Mouse (Mus musculus): ENCODE measurements around the gene Glb1l3.
"Not testable (repeated sequence)": the region's sequence is repeated elsewhere in the genome, so short reads cannot be mapped to it uniquely, and the experiment has no call there.

Gene Glb1l3

GRCm38 (mm10) chr9:26860751-26861150, at the start of gene Glb1l3:
Gene Glb1l3, minus strand, starts transcription at chr9:26860890.
- in situ Hi-C loops (cut with MseI, MboI): no loop called here

GRCm38 (mm10) chr9:26869856-26870255, 9.2 kb upstream of the Glb1l3 start:
- in situ Hi-C loops (cut with MseI, MboI): not testable (repeated sequence)

GRCm38 (mm10) chr9:26831089-26831488, 29.6 kb downstream of the Glb1l3 start:
- in situ Hi-C loops (cut with MseI, MboI): no loop called here

GRCm38 (mm10) chr9:26819942-26820341, 40.7 kb downstream of the Glb1l3 start:
- in situ Hi-C loops (cut with MseI, MboI): no loop called here

GRCm38 (mm10) chr9:26808735-26809134, 52.0 kb downstream of the Glb1l3 start:
- in situ Hi-C loops (cut with MseI, MboI): no loop called here

GRCm38 (mm10) chr9:26805935-26806666, 54.6 kb downstream of the Glb1l3 start, which contains the start of gene Glb1l2:
Gene Glb1l2, minus strand, starts transcription at chr9:26806468.
- in situ Hi-C loops (cut with MseI, MboI): no loop called here

GRCm38 (mm10) chr9:26804321-26804720, 56.4 kb downstream of the Glb1l3 start:
- in situ Hi-C loops (cut with MseI, MboI): no loop called here

GRCm38 (mm10) chr9:26800357-26800756, 60.3 kb downstream of the Glb1l3 start:
- in situ Hi-C loops (cut with MseI, MboI): no loop called here

- in situ Hi-C loops (cut with MseI, MboI): loop anchor here in 1 of 2 experiments (10.0 kb wide), 1 partner anchor 196 kb away; the partner anchor contains the start of genes Acad8 and Thyn1
Measured at GRCm38 (mm10) chr9:26798731-26799130, 62.0 kb downstream of the Glb1l3 start.

GRCm38 (mm10) chr9:26798205-26798604, 62.5 kb downstream of the Glb1l3 start:
- in situ Hi-C loops (cut with MseI, MboI): loop anchor here in 1 of 2 experiments (10.0 kb wide), 1 partner anchor 197 kb away; the partner anchor contains the start of genes Acad8 and Thyn1

- in situ Hi-C loops (cut with MseI, MboI): loop anchor here in 1 of 2 experiments (10.0 kb wide), 1 partner anchor 202 kb away; the partner anchor contains the start of genes Acad8 and Thyn1
Measured at GRCm38 (mm10) chr9:26792829-26793228, 67.9 kb downstream of the Glb1l3 start.

- in situ Hi-C loops (cut with MseI, MboI): no loop called here
Measured at GRCm38 (mm10) chr9:26783414-26783975, 77.2 kb downstream of the Glb1l3 start.

GRCm38 (mm10) chr9:26778421-26778820, 82.3 kb downstream of the Glb1l3 start:
- in situ Hi-C loops (cut with MseI, MboI): no loop called here

GRCm38 (mm10) chr9:26776122-26776902, 84.4 kb downstream of the Glb1l3 start:
- in situ Hi-C loops (cut with MseI, MboI): no loop called here

GRCm38 (mm10) chr9:26775700-26776099, 85.0 kb downstream of the Glb1l3 start:
- in situ Hi-C loops (cut with MseI, MboI): no loop called here

- in situ Hi-C loops (cut with MseI, MboI): no loop called here
Measured at GRCm38 (mm10) chr9:26768181-26768580, 92.5 kb downstream of the Glb1l3 start.
